Mouse (Mus musculus) small intestine, adult 2 months (tissue): ENCODE measurements at regions not wholly inside any gene's neighbourhood (a gene's known extent, or its start where the extent isn't known, plus 50 kb on each side); places are given as distances from the start of the nearest gene placed in this dataset.

ENCODE experiments used
- CTCF ChIP-seq: fragments of 200-500 bp; IDR thresholded peaks from 2 replicates; pipeline ENCODE4 v1.5.1; 2012; ENCODE audit warnings: low read depth, mild to moderate bottlenecking, control low read depth, inconsistent platforms, low read length, moderate library complexity, mixed read lengths; ENCODE audit not compliant: insufficient replicate concordance, insufficient read length; ENCODE audit errors: extremely low read depth
- POLR2A ChIP-seq: fragments of 200-500 bp; IDR thresholded peaks from 2 replicates; pipeline ENCODE4 v1.6.1; 2012; ENCODE audit warnings: low read depth, mild to moderate bottlenecking, control low read depth, inconsistent platforms, low read length, moderate library complexity

DNA sequence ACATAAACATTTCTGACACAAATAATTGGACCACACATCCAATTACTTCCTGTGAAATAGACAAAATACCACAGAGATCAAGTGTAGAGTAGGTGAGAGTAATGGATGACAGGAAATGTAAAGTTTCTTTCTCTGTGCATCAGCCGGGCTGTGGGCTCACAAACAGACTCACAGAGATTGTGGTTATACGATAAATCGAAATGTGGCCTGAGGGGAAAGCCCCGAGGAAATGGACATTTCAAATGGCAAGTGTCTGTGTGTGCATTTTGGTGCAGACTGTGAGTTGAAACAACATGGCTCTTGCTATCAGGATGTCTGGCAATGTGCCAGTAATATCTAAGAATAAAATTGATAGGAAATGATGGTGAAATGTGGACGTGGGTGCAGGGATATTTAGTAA, 234.8 kb upstream of the Meis1 start:
- TF ChIP-seq POLR2A (no peak), CTCF (no peak)
